Mouse (Mus musculus) lung, adult 2 months (tissue): ENCODE results near the gene Smarca2.

Source experiments
- CTCF ChIP-seq: fragments of 200-500 bp; IDR thresholded peaks from 2 replicates; pipeline ENCODE4 v1.5.1; 2011; ENCODE audit warnings: mild to moderate bottlenecking, low read length, control low read depth; ENCODE audit not compliant: insufficient read depth
- POLR2A ChIP-seq: fragments of 200-500 bp; IDR thresholded peaks from 2 replicates; pipeline ENCODE4 v1.6.1; 2011; ENCODE audit warnings: low read depth, mild to moderate bottlenecking, control low read depth, low read length, borderline replicate concordance; ENCODE audit errors: extremely low read depth

GRCm38 (mm10) chr19:26755991-26756390 lies 151.1 kb downstream of the Smarca2 start:
- TF ChIP-seq POLR2A = no peak
- TF ChIP-seq CTCF = no peak
